Mouse (Mus musculus) limb, embryonic 14.5 days (tissue): ENCODE results near the gene Samd10. TPM values are rescaled to one million over a fixed set of nuclear protein-coding genes. Genes with fewer than 3 reads are reported as not detected.
A peak's percentile ranks its signal among the peaks of the same experiment; 100 is the strongest.

Experiments used
- ATAC-seq: fragments of 200-750 bp; cut with Nextera tagmentation; 2 replicates; pipeline ENCODE4 v1.8.0; 2017; ENCODE audit warnings: low read depth, moderate number of reproducible peaks, moderate TSS enrichment; ENCODE audit not compliant: low FRiP score
- DNase-seq: peaks from one replicate; pipeline ENCODE4 v3.0.0-alpha.2; 2015; ENCODE audit warnings: low spot score
- H3K27ac ChIP-seq: fragments of 300-500 bp; sonication (generic); replicated peaks from 2 replicates; pipeline ENCODE4 v1.5.1; 2014; ENCODE audit warnings: low read depth, mild to moderate bottlenecking, low read length, moderate library complexity, mixed read lengths
- H3K27me3 ChIP-seq: fragments of 300-500 bp; sonication (generic); 2 replicates; pipeline ENCODE4 v1.6.1; 2014; ENCODE audit warnings: low read length, mixed read lengths; ENCODE audit not compliant: control insufficient read depth, insufficient read depth
- H3K36me3 ChIP-seq: fragments of 300-500 bp; sonication (generic); 2 replicates; pipeline ENCODE4 v1.6.1; 2014; ENCODE audit warnings: mild to moderate bottlenecking, low read length, moderate library complexity, mixed read lengths; ENCODE audit not compliant: control insufficient read depth, insufficient read depth
- H3K4me1 ChIP-seq: fragments of 300-500 bp; sonication (generic); 2 replicates; pipeline ENCODE4 v1.6.1; 2014; ENCODE audit warnings: antibody characterized with exemption, low read length, mixed read lengths; ENCODE audit not compliant: control insufficient read depth, insufficient read depth
- H3K4me2 ChIP-seq: fragments of 300-500 bp; sonication (generic); replicated peaks from 2 replicates; pipeline ENCODE4 v1.6.1; 2014; ENCODE audit warnings: low read depth, mild to moderate bottlenecking, low read length, moderate library complexity; ENCODE audit not compliant: severe bottlenecking
- H3K4me3 ChIP-seq: fragments of 300-500 bp; sonication (generic); replicated peaks from 2 replicates; pipeline ENCODE4 v1.5.1; 2014; ENCODE audit warnings: low read length
- H3K9ac ChIP-seq: fragments of 300-500 bp; sonication (generic); 2 replicates; pipeline ENCODE4 v1.6.1; 2014; ENCODE audit warnings: mild to moderate bottlenecking, low read depth, low read length, moderate library complexity; ENCODE audit not compliant: severe bottlenecking
- H3K9me3 ChIP-seq: fragments of 300-500 bp; sonication (generic); 2 replicates; pipeline ENCODE4 v1.6.1; 2016; ENCODE audit warnings: low read length; ENCODE audit not compliant: control insufficient read depth
- POLR2A ChIP-seq: fragments of 200-500 bp; IDR thresholded peaks from 2 replicates; pipeline ENCODE4 v1.8.0; 2012; ENCODE audit warnings: inconsistent platforms, mild to moderate bottlenecking, moderate library complexity, borderline replicate concordance; ENCODE audit not compliant: insufficient read depth, insufficient read length; ENCODE audit errors: extremely low read depth
- WGBS: fragments of 180-500 bp; shearing (Covaris S2); extraction: QIAGEN DNeasy Blood & Tissue Kit; methylation state at CpG from one replicate; pipeline ENCODE4 v1.1.7; 2014; 5-methylcytosine and 5-hydroxymethylcytosine counted together
- polyA plus RNA-seq, 2 experiments: library from polyadenylated mRNA; depleted of rRNA in 1 of 2; stranded (reverse) in 1 of 2; unstranded in 1 of 2; fragments of >200 nt; fragmentation: Nextera tagmentation in 1 of 2; extraction: Ambion mirVana in 1 of 2; gene quantifications; 2 replicates each; pipeline versions ENCODE4 v1.2.1 to v1.2.3; 2012 to 2014

Gene Samd10
- polyA plus RNA-seq, 2 experiments: 9.2 to 10.2 TPM

GRCm38 (mm10) chr2:181632624-181633023, 33.6 kb upstream of the Samd10 start:
- TF ChIP-seq POLR2A: no peak
- H3K9me3 ChIP-seq: no peaks in the 10 kb centered on the region
- no peaks in the 10 kb centered on the region for H3K4me1 ChIP-seq
- no peak overlapping the region for H3K9ac ChIP-seq
- DNase-seq (no peak), ATAC-seq (no peak)
- H3K27me3 ChIP-seq: no peaks in the 10 kb centered on the region
- WGBS: 96% methylated on average over 6 of the region's 6 CpGs
- H3K4me2 ChIP-seq: no peak overlapping the region
- peaks cover 72% of the 10 kb centered on the region for H3K36me3 ChIP-seq
- H3K4me3 ChIP-seq: no peak overlapping the region
- no peak overlapping the region for H3K27ac ChIP-seq

- H3K9me3 ChIP-seq: no peaks in the 10 kb centered on the region
- H3K4me3 ChIP-seq: no peak overlapping the region
- ATAC-seq (no peak), DNase-seq (no peak)
- no peaks in the 10 kb centered on the region for H3K4me1 ChIP-seq
- no peak for TF ChIP-seq POLR2A
- no peak overlapping the region for H3K9ac ChIP-seq
- peaks cover 55% of the 10 kb centered on the region for H3K36me3 ChIP-seq
- no peak overlapping the region for H3K27ac ChIP-seq
- no peaks in the 10 kb centered on the region for H3K27me3 ChIP-seq
- no peak overlapping the region for H3K4me2 ChIP-seq
Measured at GRCm38 (mm10) chr2:181628471-181628870, 29.5 kb upstream of the Samd10 start.

GRCm38 (mm10) chr2:181623401-181623800, 24.4 kb upstream of the Samd10 start:
- no peak for TF ChIP-seq POLR2A
- H3K4me3 ChIP-seq: no peak overlapping the region
- no peaks in the 10 kb centered on the region for H3K9me3 ChIP-seq
- H3K4me2 ChIP-seq: no peak overlapping the region
- peaks cover 64% of the 10 kb centered on the region for H3K36me3 ChIP-seq
- ATAC-seq: no peak
- no peaks in the 10 kb centered on the region for H3K4me1 ChIP-seq
- no peaks in the 10 kb centered on the region for H3K27me3 ChIP-seq
- H3K27ac ChIP-seq: no peak overlapping the region
- H3K9ac ChIP-seq: no peak overlapping the region
- DNase-seq: no peak

GRCm38 (mm10) chr2:181618761-181619495, 19.9 kb upstream of the Samd10 start:
- ATAC-seq (no peak), DNase-seq (no peak)
- Histone ChIP-seq H3K36me3 (peaks cover 57% of the 10 kb centered on the region), H3K4me3 (no peak overlapping the region), H3K27ac (no peak overlapping the region), H3K27me3 (no peaks in the 10 kb centered on the region), H3K4me1 (no peaks in the 10 kb centered on the region), H3K4me2 (no peak overlapping the region), H3K9ac (no peak overlapping the region), H3K9me3 (no peaks in the 10 kb centered on the region)
- WGBS: 88% methylated on average over 5 of the region's 5 CpGs
- TF ChIP-seq POLR2A: no peak

GRCm38 (mm10) chr2:181602367-181602766, 3.4 kb upstream of the Samd10 start:
- Histone ChIP-seq H3K27me3 (peaks cover 10% of the 10 kb centered on the region; the same call in 1 of the 2 replicates), H3K9me3 (no peaks in the 10 kb centered on the region), H3K4me2 (peak overlapping the region; percentile 79; the same call in 1 of the 2 replicates), H3K9ac (no peak overlapping the region; the same call in 1 of the 2 replicates), H3K36me3 (no peaks in the 10 kb centered on the region), H3K4me1 (peaks cover 17% of the 10 kb centered on the region), H3K27ac (no peak overlapping the region), H3K4me3 (peak overlapping the region; percentile 93)
- DNase-seq: no peak
- TF ChIP-seq POLR2A: no peak
- 77% methylated on average over 4 of the region's 4 CpGs for WGBS
- ATAC-seq: no peak

GRCm38 (mm10) chr2:181601751-181602145, 2.7 kb upstream of the Samd10 start:
- H3K36me3 ChIP-seq: no peaks in the 10 kb centered on the region
- no peaks in the 10 kb centered on the region for H3K9me3 ChIP-seq
- 0 out of 2 replicates have a peak overlapping the region, but pooled peaks have one; percentile 40 for H3K27ac ChIP-seq
- WGBS: 30% methylated on average over 10 of the region's 10 CpGs
- H3K4me1 ChIP-seq: peaks cover 17% of the 10 kb centered on the region
- no peak for DNase-seq
- peak overlapping the region; percentile 93 for H3K4me3 ChIP-seq
- no peak for TF ChIP-seq POLR2A
- H3K9ac ChIP-seq: peak overlapping the region; percentile 85
- no peak for ATAC-seq
- peak overlapping the region; percentile 79 for H3K4me2 ChIP-seq
- peaks cover 10% of the 10 kb centered on the region; the same call in 1 of the 2 replicates for H3K27me3 ChIP-seq
